Mouse (Mus musculus) limb, embryonic 14.5 days (tissue): ENCODE results near the gene Arhgef10l. TPM values are rescaled to one million over a fixed set of nuclear protein-coding genes. Genes with fewer than 3 reads are reported as not detected.

Source experiments
- ATAC-seq: fragments of 200-750 bp; cut with Nextera tagmentation; 2 replicates; pipeline ENCODE4 v1.8.0; 2017; ENCODE audit warnings: low read depth, moderate number of reproducible peaks, moderate TSS enrichment; ENCODE audit not compliant: low FRiP score
- DNase-seq: peaks from one replicate; pipeline ENCODE4 v3.0.0-alpha.2; 2015; ENCODE audit warnings: low spot score
- H3K27ac ChIP-seq: fragments of 300-500 bp; sonication (generic); replicated peaks from 2 replicates; pipeline ENCODE4 v1.5.1; 2014; ENCODE audit warnings: low read depth, mild to moderate bottlenecking, low read length, moderate library complexity, mixed read lengths
- H3K27me3 ChIP-seq: fragments of 300-500 bp; sonication (generic); 2 replicates; pipeline ENCODE4 v1.6.1; 2014; ENCODE audit warnings: low read length, mixed read lengths; ENCODE audit not compliant: control insufficient read depth, insufficient read depth
- H3K36me3 ChIP-seq: fragments of 300-500 bp; sonication (generic); 2 replicates; pipeline ENCODE4 v1.6.1; 2014; ENCODE audit warnings: mild to moderate bottlenecking, low read length, moderate library complexity, mixed read lengths; ENCODE audit not compliant: control insufficient read depth, insufficient read depth
- H3K4me1 ChIP-seq: fragments of 300-500 bp; sonication (generic); 2 replicates; pipeline ENCODE4 v1.6.1; 2014; ENCODE audit warnings: antibody characterized with exemption, low read length, mixed read lengths; ENCODE audit not compliant: control insufficient read depth, insufficient read depth
- H3K4me2 ChIP-seq: fragments of 300-500 bp; sonication (generic); replicated peaks from 2 replicates; pipeline ENCODE4 v1.6.1; 2014; ENCODE audit warnings: low read depth, mild to moderate bottlenecking, low read length, moderate library complexity; ENCODE audit not compliant: severe bottlenecking
- H3K4me3 ChIP-seq: fragments of 300-500 bp; sonication (generic); replicated peaks from 2 replicates; pipeline ENCODE4 v1.5.1; 2014; ENCODE audit warnings: low read length
- H3K9ac ChIP-seq: fragments of 300-500 bp; sonication (generic); 2 replicates; pipeline ENCODE4 v1.6.1; 2014; ENCODE audit warnings: mild to moderate bottlenecking, low read depth, low read length, moderate library complexity; ENCODE audit not compliant: severe bottlenecking
- H3K9me3 ChIP-seq: fragments of 300-500 bp; sonication (generic); 2 replicates; pipeline ENCODE4 v1.6.1; 2016; ENCODE audit warnings: low read length; ENCODE audit not compliant: control insufficient read depth
- POLR2A ChIP-seq: fragments of 200-500 bp; IDR thresholded peaks from 2 replicates; pipeline ENCODE4 v1.8.0; 2012; ENCODE audit warnings: inconsistent platforms, mild to moderate bottlenecking, moderate library complexity, borderline replicate concordance; ENCODE audit not compliant: insufficient read depth, insufficient read length; ENCODE audit errors: extremely low read depth
- WGBS: fragments of 180-500 bp; shearing (Covaris S2); extraction: QIAGEN DNeasy Blood & Tissue Kit; methylation state at CpG from one replicate; pipeline ENCODE4 v1.1.7; 2014; 5-methylcytosine and 5-hydroxymethylcytosine counted together
- polyA plus RNA-seq, 2 experiments: library from polyadenylated mRNA; depleted of rRNA in 1 of 2; stranded (reverse) in 1 of 2; unstranded in 1 of 2; fragments of >200 nt; fragmentation: Nextera tagmentation in 1 of 2; extraction: Ambion mirVana in 1 of 2; gene quantifications; 2 replicates each; pipeline versions ENCODE4 v1.2.1 to v1.2.3; 2012 to 2014

Gene Arhgef10l
- polyA plus RNA-seq, 2 experiments, result 13.7 to 19.5 TPM

GRCm38 (mm10) chr4:140504067-140504913 lies 161.5 kb downstream of the Arhgef10l start:
- H3K9ac ChIP-seq, result no peak overlapping the region
- ATAC-seq, result no peak
- H3K36me3 ChIP-seq, result no peaks in the 10 kb centered on the region
- H3K9me3 ChIP-seq, result no peaks in the 10 kb centered on the region
- TF ChIP-seq POLR2A, result no peak
- no peaks in the 10 kb centered on the region for H3K4me1 ChIP-seq
- H3K27me3 ChIP-seq, result no peaks in the 10 kb centered on the region
- H3K4me2 ChIP-seq, result no peak overlapping the region
- H3K27ac ChIP-seq, result no peak overlapping the region
- no peak for DNase-seq
- 15% methylated on average over 16 of the region's 16 CpGs for WGBS
- H3K4me3 ChIP-seq, result no peak overlapping the region

- DNase-seq (no peak), ATAC-seq (no peak)
- H3K36me3 ChIP-seq, result no peaks in the 10 kb centered on the region
- H3K4me3 ChIP-seq, result no peak overlapping the region
- H3K27ac ChIP-seq, result no peak overlapping the region
- no peak for TF ChIP-seq POLR2A
- H3K27me3 ChIP-seq, result no peaks in the 10 kb centered on the region
- no peak overlapping the region for H3K4me2 ChIP-seq
- WGBS, result 67% methylated on average over 7 of the region's 7 CpGs
- no peak overlapping the region for H3K9ac ChIP-seq
- H3K9me3 ChIP-seq, result no peaks in the 10 kb centered on the region
- H3K4me1 ChIP-seq, result no peaks in the 10 kb centered on the region
These were observed 165.0 kb downstream of the Arhgef10l start for GRCm38 (mm10) chr4:140500766-140501165.

GRCm38 (mm10) chr4:140499571-140499970 lies 166.2 kb downstream of the Arhgef10l start:
- Histone ChIP-seq H3K27ac (no peak overlapping the region), H3K27me3 (no peaks in the 10 kb centered on the region), H3K4me1 (no peaks in the 10 kb centered on the region), H3K4me3 (no peak overlapping the region), H3K9ac (no peak overlapping the region), H3K9me3 (no peaks in the 10 kb centered on the region), H3K4me2 (no peak overlapping the region), H3K36me3 (no peaks in the 10 kb centered on the region)
- DNase-seq (no peak), ATAC-seq (no peak)
- TF ChIP-seq POLR2A, result no peak
- 86% methylated on average over 6 of the region's 6 CpGs for WGBS

GRCm38 (mm10) chr4:140497169-140497568 lies 168.6 kb downstream of the Arhgef10l start:
- Histone ChIP-seq H3K4me2 (no peak overlapping the region), H3K9me3 (no peaks in the 10 kb centered on the region), H3K27me3 (no peaks in the 10 kb centered on the region), H3K27ac (no peak overlapping the region), H3K9ac (no peak overlapping the region), H3K36me3 (no peaks in the 10 kb centered on the region), H3K4me3 (no peak overlapping the region), H3K4me1 (no peaks in the 10 kb centered on the region)
- DNase-seq (no peak), ATAC-seq (no peak)
- TF ChIP-seq POLR2A, result no peak
- 35% methylated on average over 20 of the region's 20 CpGs for WGBS

GRCm38 (mm10) chr4:140491555-140491954 lies 174.3 kb downstream of the Arhgef10l start:
- no peak overlapping the region for H3K4me2 ChIP-seq
- no peaks in the 10 kb centered on the region for H3K4me1 ChIP-seq
- ATAC-seq (no peak), DNase-seq (no peak)
- TF ChIP-seq POLR2A, result no peak
- H3K9me3 ChIP-seq, result no peaks in the 10 kb centered on the region
- H3K27me3 ChIP-seq, result no peaks in the 10 kb centered on the region
- WGBS, result 46% methylated on average over 5 of the region's 5 CpGs
- H3K9ac ChIP-seq, result no peak overlapping the region
- H3K27ac ChIP-seq, result no peak overlapping the region
- H3K4me3 ChIP-seq, result no peak overlapping the region
- H3K36me3 ChIP-seq, result no peaks in the 10 kb centered on the region

- 20% methylated on average over 12 of the region's 12 CpGs for WGBS
These were observed 180.4 kb downstream of the Arhgef10l start for GRCm38 (mm10) chr4:140485442-140485841.

More at GRCm38 (mm10) chr4:140485442-140485841, 180.4 kb downstream of the Arhgef10l start:
- H3K4me2 ChIP-seq, result no peak overlapping the region
- H3K4me3 ChIP-seq, result no peak overlapping the region
- DNase-seq (no peak), ATAC-seq (no peak)
- no peak overlapping the region for H3K27ac ChIP-seq
- no peaks in the 10 kb centered on the region for H3K9me3 ChIP-seq
- H3K36me3 ChIP-seq, result no peaks in the 10 kb centered on the region
- no peaks in the 10 kb centered on the region for H3K4me1 ChIP-seq
- TF ChIP-seq POLR2A, result no peak
- no peaks in the 10 kb centered on the region for H3K27me3 ChIP-seq
- no peak overlapping the region for H3K9ac ChIP-seq
